19 mouse cellular contexts compared by ENCODE assay signal in genomic region chr3:142333458-142333857, GRCm38 (mm10).
A peak's percentile ranks its signal among the peaks of the same experiment; 100 is the strongest.
DNase-seq lines count a peak whose midpoint lies in the region; ATAC-seq and TF ChIP-seq lines count a peak whose summit lies in the region.
"Had no signal": no experiment of that assay in that cellular context is flagged by ENCODE, and none has a peak within 500 bp of the region (broad histone marks: within the 10 kb centered on the region; RNA-seq: fewer than 3 reads in every experiment).

No protein-coding gene starts in this region.

- no peak for TF ChIP-seq POLR2A in brain, embryonic 14.5 days (IDR thresholded peaks at IDR 0.05; ENCODE audit: borderline replicate concordance, extremely low read depth, insufficient read depth, insufficient read length, poor library complexity, severe bottlenecking)

- no peak overlapping the region for H3K9ac ChIP-seq in forebrain, postnatal 0 days
- H3K9ac ChIP-seq in forebrain, embryonic 13.5 days = no peak overlapping the region
- H3K9ac ChIP-seq: embryonic facial prominence, embryonic 12.5 days; forebrain, embryonic 12.5 days had no signal

- H3K27me3 ChIP-seq in forebrain, postnatal 0 days (ENCODE audit: insufficient read depth, low read length) = no peaks in the 10 kb centered on the region
- no peaks in the 10 kb centered on the region for H3K27me3 ChIP-seq in forebrain, embryonic 13.5 days
- H3K27me3 ChIP-seq: embryonic facial prominence, embryonic 12.5 days; forebrain, embryonic 12.5 days had no signal

- no peak for TF ChIP-seq CTCF in forebrain, postnatal 0 days (IDR thresholded peaks at IDR 0.05; ENCODE audit: low read depth)
- TF ChIP-seq CTCF in layer of hippocampus, adult 2 months (conservative IDR thresholded peaks at IDR 0.05) = no peak
- no peak for TF ChIP-seq CTCF in brain, embryonic 14.5 days (IDR thresholded peaks at IDR 0.05; ENCODE audit: borderline replicate concordance, extremely low read depth, insufficient read depth, insufficient read length)

- H3K4me1 ChIP-seq in forebrain, postnatal 0 days (ENCODE audit: insufficient read depth) = no peaks in the 10 kb centered on the region
- no peaks in the 10 kb centered on the region for H3K4me1 ChIP-seq in forebrain, embryonic 13.5 days
- H3K4me1 ChIP-seq: embryonic facial prominence, embryonic 10.5 days; embryonic facial prominence, embryonic 12.5 days; forebrain, embryonic 12.5 days had no signal

- H3K36me3 ChIP-seq in forebrain, postnatal 0 days (ENCODE audit: insufficient read depth) = no peaks in the 10 kb centered on the region
- no peaks in the 10 kb centered on the region for H3K36me3 ChIP-seq in forebrain, embryonic 13.5 days (ENCODE audit: poor library complexity, severe bottlenecking)
- H3K36me3 ChIP-seq: embryonic facial prominence, embryonic 10.5 days; embryonic facial prominence, embryonic 12.5 days; forebrain, embryonic 12.5 days had no signal

- DNase-seq in forebrain, postnatal 0 days = no peak
- peak in 1 of 2 experiments; percentile 39 for DNase-seq in layer of hippocampus, adult 2 months (ENCODE audit: low spot score in 2 of 2)
- no peak for DNase-seq in layer of hippocampus, adult 8-10 months (ENCODE audit: low spot score in 2 of 2)
- DNase-seq in brain, adult 2 months (ENCODE audit: low read depth, low spot score) = peak; percentile 17
- DNase-seq in brain, embryonic 14.5 days (ENCODE audit: low read depth) = peak; percentile 55
- no peak for DNase-seq in heart, adult 18-20 months
- DNase-seq: adrenal gland, adult 2 months; adrenal gland, postnatal 10 days; adrenal gland, postnatal 36 days; cerebellum, adult 11-12 months; cerebellum, adult 2 months; cerebellum, adult 9-10 months; cerebellum, postnatal 10 days; cerebellum, postnatal 25 days had no signal

- WGBS in forebrain, postnatal 0 days = 82% methylated on average over 1 of the region's 1 CpGs
- 94% methylated on average over 1 of the region's 1 CpGs for WGBS in forebrain, embryonic 13.5 days

- peak; percentile 62; the same call in 1 of the 2 replicates for ATAC-seq in forebrain, postnatal 0 days
- no peak for ATAC-seq in forebrain, embryonic 13.5 days
- ATAC-seq: forebrain, embryonic 16.5 days had no signal

- no peaks in the 10 kb centered on the region for H3K9me3 ChIP-seq in forebrain, postnatal 0 days (ENCODE audit: low read length)
- H3K9me3 ChIP-seq in forebrain, embryonic 13.5 days (replicated peaks) = no peaks in the 10 kb centered on the region
- H3K9me3 ChIP-seq: embryonic facial prominence, embryonic 10.5 days; embryonic facial prominence, embryonic 12.5 days; forebrain, embryonic 12.5 days had no signal

- no peak overlapping the region for H3K4me2 ChIP-seq in forebrain, postnatal 0 days (ENCODE audit: low read depth)
- no peak overlapping the region for H3K4me2 ChIP-seq in forebrain, embryonic 13.5 days
- H3K4me2 ChIP-seq: embryonic facial prominence, embryonic 12.5 days; forebrain, embryonic 12.5 days had no signal

- no peak overlapping the region for H3K27ac ChIP-seq in forebrain, postnatal 0 days (ENCODE audit: low read depth, low read length)
- H3K27ac ChIP-seq in forebrain, embryonic 13.5 days = no peak overlapping the region
- peak overlapping the region; percentile 60; the same call in 1 of the 2 replicates for H3K27ac ChIP-seq in layer of hippocampus, adult 2 months
- H3K27ac ChIP-seq: embryonic facial prominence, embryonic 10.5 days; embryonic facial prominence, embryonic 12.5 days; forebrain, embryonic 12.5 days had no signal

- H3K4me3 ChIP-seq in forebrain, postnatal 0 days (ENCODE audit: low read depth, low read length) = no peak overlapping the region
- H3K4me3 ChIP-seq in forebrain, embryonic 13.5 days = no peak overlapping the region
- no peak overlapping the region for H3K4me3 ChIP-seq in layer of hippocampus, adult 2 months
- H3K4me3 ChIP-seq: embryonic facial prominence, embryonic 10.5 days; embryonic facial prominence, embryonic 12.5 days; forebrain, embryonic 12.5 days had no signal

Comparison
In these comparisons a context has a peak if more than half of its experiments do, and no peak if none do; other contexts are left out.
1. DNase-seq: peak in brain, adult 2 months (single experiment) and brain, embryonic 14.5 days (single experiment); none in forebrain, postnatal 0 days (single experiment), layer of hippocampus, adult 8-10 months (0 of 2) and heart, adult 18-20 months (0 of 2).